Mouse (Mus musculus) embryonic facial prominence, embryonic 13.5 days (tissue): Measurements from ENCODE around the gene Tesk1. TPM values are rescaled to one million over a fixed set of nuclear protein-coding genes. Genes with fewer than 3 reads are reported as not detected.

Experiments used
- ATAC-seq: fragments of 200-750 bp; cut with Nextera tagmentation; 2 replicates; pipeline ENCODE4 v1.8.0; 2017; ENCODE audit warnings: low read depth; ENCODE audit not compliant: insufficient number of reproducible peaks, insufficient read depth, low FRiP score, low TSS enrichment
- H3K27ac ChIP-seq: fragments of 300-500 bp; sonication (generic); 2 replicates; pipeline ENCODE4 v1.5.1; 2015; ENCODE audit warnings: moderate library complexity, mild to moderate bottlenecking, inconsistent platforms
- H3K27me3 ChIP-seq: fragments of 300-500 bp; sonication (generic); 2 replicates; pipeline ENCODE4 v1.6.1; 2015; ENCODE audit warnings: mild to moderate bottlenecking, inconsistent platforms
- H3K36me3 ChIP-seq: fragments of 300-500 bp; sonication (generic); 2 replicates; pipeline ENCODE4 v1.6.1; 2015; ENCODE audit warnings: mild to moderate bottlenecking, inconsistent platforms
- H3K4me1 ChIP-seq: fragments of 300-500 bp; sonication (generic); 2 replicates; pipeline ENCODE4 v1.6.1; 2015; ENCODE audit warnings: inconsistent platforms
- H3K4me2 ChIP-seq: fragments of 300-500 bp; sonication (generic); 2 replicates; pipeline ENCODE4 v1.6.1; 2015; ENCODE audit warnings: moderate library complexity, mild to moderate bottlenecking, inconsistent platforms
- H3K4me3 ChIP-seq: fragments of 300-500 bp; sonication (generic); 2 replicates; pipeline ENCODE4 v1.5.1; 2015; ENCODE audit warnings: mild to moderate bottlenecking, inconsistent platforms
- H3K9ac ChIP-seq: fragments of 300-500 bp; sonication (generic); 2 replicates; pipeline ENCODE4 v1.6.1; 2015; ENCODE audit warnings: mild to moderate bottlenecking, inconsistent platforms
- H3K9me3 ChIP-seq: fragments of 300-500 bp; sonication (generic); 2 replicates; pipeline ENCODE4 v1.6.1; 2016; ENCODE audit warnings: inconsistent platforms
- WGBS: fragments of 180-500 bp; shearing (Covaris S2); methylation state at CpG from one replicate; pipeline ENCODE4 v1.1.7; 2015; ENCODE audit warnings: mixed read lengths; 5-methylcytosine and 5-hydroxymethylcytosine counted together
- polyA plus RNA-seq: library from polyadenylated mRNA; unstranded; fragments of >200 nt; fragmentation: Nextera tagmentation; extraction: Ambion mirVana; gene quantifications from 2 replicates; pipeline ENCODE4 v1.2.1, GENCODE M21; 2015

Tesk1 gene
- polyA plus RNA-seq, 1 experiment from 2014 or later, result 7.0 TPM

DNA sequence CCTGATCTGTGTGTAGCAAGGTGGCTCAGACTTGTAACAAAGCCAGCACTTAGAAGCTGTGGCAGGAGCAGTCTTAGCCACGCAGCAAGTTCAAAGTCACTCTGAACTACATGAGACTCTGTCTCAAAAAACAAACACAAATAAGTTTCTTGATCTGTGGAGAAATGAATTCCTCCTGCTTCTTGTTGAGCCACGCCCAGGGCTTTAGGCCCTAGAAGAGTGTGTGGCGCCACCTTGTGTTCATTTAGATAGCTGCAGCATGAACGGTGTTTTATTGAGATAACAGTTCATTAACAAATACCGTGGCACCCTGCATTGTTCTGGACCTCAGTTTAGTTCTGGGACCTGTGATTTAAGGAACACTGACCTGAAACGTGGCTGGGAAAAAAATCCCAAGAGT lies 21.4 kb upstream of the Tesk1 start:
- no peak overlapping the region for H3K4me2 ChIP-seq
- peaks cover 71% of the 10 kb centered on the region for H3K36me3 ChIP-seq
- H3K4me3 ChIP-seq, result no peak overlapping the region
- no peak for ATAC-seq
- no peaks in the 10 kb centered on the region for H3K9me3 ChIP-seq
- H3K9ac ChIP-seq, result 0 out of 2 replicates have a peak overlapping the region, but pooled peaks have one; percentile 16
- peaks cover 19% of the 10 kb centered on the region for H3K27me3 ChIP-seq
- 5% methylated on average over 6 of the region's 6 CpGs for WGBS
- H3K27ac ChIP-seq, result peak overlapping the region; percentile 64; the same call in 1 of the 2 replicates
- H3K4me1 ChIP-seq, result peaks cover 15% of the 10 kb centered on the region

DNA sequence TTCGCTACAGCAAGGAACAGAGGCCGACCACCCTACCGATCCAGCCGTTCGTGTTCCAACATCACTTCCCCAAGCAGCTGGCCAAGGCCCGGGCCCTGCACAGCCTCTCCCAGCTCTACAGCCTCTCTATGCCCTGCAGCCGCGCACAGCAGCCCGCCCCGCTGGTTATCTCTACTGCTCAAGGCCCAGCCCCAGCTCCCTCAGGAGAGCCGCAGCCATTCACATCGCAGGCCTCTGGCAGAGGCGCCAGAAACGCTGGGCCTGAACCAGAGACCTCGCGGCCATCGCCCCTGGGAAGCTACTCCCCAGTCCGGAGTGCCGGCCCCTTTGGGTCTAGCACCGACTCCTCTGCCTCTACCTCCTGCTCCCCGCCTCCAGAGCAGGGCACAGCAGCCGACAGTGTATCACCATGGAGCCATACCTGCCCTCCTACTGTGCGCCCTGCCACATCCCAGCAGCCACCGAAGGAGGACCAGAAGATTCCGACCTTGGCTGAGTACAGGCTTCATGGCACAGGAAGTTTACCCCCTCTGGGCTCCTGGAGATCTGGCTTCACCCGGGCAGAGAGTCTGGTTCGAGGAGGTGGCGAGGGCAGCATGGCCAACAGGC lies 20.0 kb upstream of the Tesk1 start:
- Histone ChIP-seq H3K36me3 (peaks cover 71% of the 10 kb centered on the region), H3K27ac (no peak overlapping the region), H3K27me3 (peaks cover 34% of the 10 kb centered on the region), H3K4me3 (no peak overlapping the region), H3K4me1 (peaks cover 29% of the 10 kb centered on the region), H3K9me3 (no peaks in the 10 kb centered on the region), H3K9ac (no peak overlapping the region), H3K4me2 (no peak overlapping the region)
- no peak for ATAC-seq
- WGBS, result 75% methylated on average over 28 of the region's 28 CpGs

DNA sequence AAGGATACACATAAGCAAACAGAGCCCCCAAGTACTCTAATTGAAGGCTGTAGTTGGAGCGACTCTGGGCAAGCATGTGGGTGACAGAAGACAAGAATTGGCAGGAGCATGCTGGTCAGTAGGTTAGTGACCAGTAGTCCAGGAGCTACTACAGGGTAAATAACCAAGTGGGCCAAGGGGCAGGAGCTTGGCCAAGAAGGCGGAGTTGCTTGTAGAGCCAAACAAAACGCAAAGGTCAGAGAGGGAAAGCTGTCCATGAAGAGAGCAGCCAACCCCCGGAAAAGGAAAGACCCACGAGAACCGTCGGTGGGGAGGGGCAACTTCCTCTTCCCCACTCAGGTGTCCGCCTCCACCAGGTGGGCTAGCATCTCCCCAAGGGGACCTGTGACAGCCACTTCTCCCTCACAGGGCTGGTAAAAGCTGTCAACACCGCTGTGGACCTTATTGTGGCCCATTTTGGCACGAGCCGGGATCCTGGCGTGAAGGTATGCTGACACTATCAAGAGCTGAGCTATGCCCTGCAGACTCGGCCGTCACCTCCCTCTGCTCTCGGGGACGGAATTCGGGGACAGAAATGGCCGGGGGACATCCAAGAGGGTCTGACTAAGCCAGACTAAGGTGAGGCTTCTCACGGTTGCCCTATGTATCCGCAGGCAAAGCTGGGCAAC lies 18.3 kb upstream of the Tesk1 start:
- WGBS, result 87% methylated on average over 20 of the region's 20 CpGs
- no peak overlapping the region for H3K9ac ChIP-seq
- H3K36me3 ChIP-seq, result peaks cover 59% of the 10 kb centered on the region
- peaks cover 40% of the 10 kb centered on the region for H3K4me1 ChIP-seq
- no peak for ATAC-seq
- H3K9me3 ChIP-seq, result no peaks in the 10 kb centered on the region
- no peak overlapping the region for H3K27ac ChIP-seq
- no peak overlapping the region for H3K4me2 ChIP-seq
- no peak overlapping the region for H3K4me3 ChIP-seq
- H3K27me3 ChIP-seq, result peaks cover 50% of the 10 kb centered on the region

DNA sequence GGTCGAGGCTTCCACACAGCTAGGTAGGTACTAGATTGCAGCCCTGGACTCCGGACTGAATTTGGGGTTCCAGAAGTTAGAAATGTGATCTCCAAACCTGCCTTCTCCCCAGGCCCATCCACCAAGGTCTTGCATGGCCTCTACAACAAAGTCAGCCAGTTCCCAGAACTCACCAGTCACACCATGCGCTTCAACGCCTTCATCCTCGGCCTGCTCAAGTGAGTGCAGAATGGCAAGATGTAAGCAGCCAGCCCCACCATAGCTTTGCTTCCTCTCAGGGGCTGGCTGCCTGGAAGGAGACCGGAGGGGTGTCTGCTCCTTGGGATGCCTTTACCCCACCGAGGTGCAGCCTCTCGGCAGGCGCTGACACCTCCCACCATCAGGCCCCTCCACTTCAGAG lies 17.7 kb upstream of the Tesk1 start:
- ATAC-seq, result no peak
- no peak overlapping the region for H3K4me3 ChIP-seq
- peaks cover 44% of the 10 kb centered on the region for H3K4me1 ChIP-seq
- H3K9me3 ChIP-seq, result no peaks in the 10 kb centered on the region
- WGBS, result 86% methylated on average over 9 of the region's 9 CpGs
- H3K27ac ChIP-seq, result no peak overlapping the region
- H3K36me3 ChIP-seq, result peaks cover 59% of the 10 kb centered on the region
- peaks cover 57% of the 10 kb centered on the region for H3K27me3 ChIP-seq
- H3K9ac ChIP-seq, result no peak overlapping the region
- H3K4me2 ChIP-seq, result no peak overlapping the region

DNA sequence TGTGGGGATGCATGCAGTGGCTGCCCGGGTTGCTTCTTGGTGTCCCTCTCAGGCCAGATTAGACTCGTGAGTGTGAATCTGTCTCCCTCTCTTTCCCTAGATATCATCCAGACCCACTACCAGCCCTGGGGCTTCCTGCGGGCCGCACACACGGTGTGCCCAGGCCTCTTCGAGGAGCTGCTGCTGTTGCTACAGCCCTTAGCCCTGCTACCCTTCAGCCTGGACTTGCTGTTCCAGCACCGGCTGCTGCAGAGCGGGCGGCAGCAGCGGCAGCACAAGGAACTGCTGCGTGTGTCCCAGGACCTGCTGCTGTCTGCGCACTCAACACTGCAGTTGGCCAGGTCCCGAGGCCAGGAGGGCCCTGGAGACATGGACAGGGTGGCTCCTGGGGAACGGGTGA lies 16.5 kb upstream of the Tesk1 start:
- peaks cover 36% of the 10 kb centered on the region for H3K4me1 ChIP-seq
- peaks cover 61% of the 10 kb centered on the region for H3K27me3 ChIP-seq
- no peak for ATAC-seq
- H3K36me3 ChIP-seq, result peaks cover 59% of the 10 kb centered on the region
- WGBS, result 30% methylated on average over 14 of the region's 14 CpGs
- peak overlapping the region; percentile 36 for H3K4me2 ChIP-seq
- H3K4me3 ChIP-seq, result 0 out of 2 replicates have a peak overlapping the region, but pooled peaks have one; percentile 9
- no peaks in the 10 kb centered on the region for H3K9me3 ChIP-seq
- no peak overlapping the region for H3K27ac ChIP-seq
- H3K9ac ChIP-seq, result peak overlapping the region; percentile 63

DNA sequence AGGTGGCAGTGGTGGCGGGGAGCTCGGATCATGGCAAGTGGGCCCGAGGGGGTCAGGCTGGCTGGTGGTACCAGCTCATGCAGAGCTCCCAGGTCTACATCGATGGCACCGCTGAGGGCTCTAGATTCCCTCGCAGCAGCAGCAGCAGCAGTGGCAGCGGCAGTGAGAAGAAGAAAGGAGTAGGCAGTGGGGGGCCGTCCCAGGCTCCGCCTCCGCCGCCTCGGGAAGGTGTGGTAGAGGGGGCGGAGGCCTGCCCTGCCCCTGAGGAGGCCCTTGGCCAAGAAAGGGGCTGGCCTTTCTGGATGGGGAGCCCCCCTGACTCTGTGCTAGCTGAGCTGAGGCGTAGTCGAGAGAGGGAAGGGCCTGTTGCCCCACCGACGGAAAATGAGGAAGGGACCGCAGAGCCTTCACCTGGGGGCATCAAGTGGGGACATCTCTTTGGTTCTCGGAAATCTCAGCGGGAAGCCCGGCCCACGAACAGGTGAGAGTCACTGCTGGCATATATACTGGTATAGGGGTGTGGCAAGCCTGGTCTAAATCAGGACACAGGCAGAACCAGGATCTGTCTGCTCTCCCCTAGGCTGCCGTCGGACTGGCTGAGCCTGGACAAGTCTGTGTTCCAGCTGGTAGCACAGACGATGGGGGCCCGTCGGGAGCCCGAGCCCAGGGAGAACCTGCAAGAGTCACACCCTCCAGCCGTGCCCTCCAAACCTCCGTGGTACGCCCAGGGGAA lies 15.9 kb upstream of the Tesk1 start:
- Histone ChIP-seq H3K36me3 (peaks cover 59% of the 10 kb centered on the region), H3K27ac (no peak overlapping the region), H3K9me3 (no peaks in the 10 kb centered on the region), H3K4me1 (peaks cover 35% of the 10 kb centered on the region), H3K9ac (peak overlapping the region; percentile 63), H3K27me3 (peaks cover 63% of the 10 kb centered on the region), H3K4me2 (peak overlapping the region; percentile 36), H3K4me3 (peak overlapping the region; percentile 9; the same call in 1 of the 2 replicates)
- no peak for ATAC-seq
- 25% methylated on average over 31 of the region's 31 CpGs for WGBS

DNA sequence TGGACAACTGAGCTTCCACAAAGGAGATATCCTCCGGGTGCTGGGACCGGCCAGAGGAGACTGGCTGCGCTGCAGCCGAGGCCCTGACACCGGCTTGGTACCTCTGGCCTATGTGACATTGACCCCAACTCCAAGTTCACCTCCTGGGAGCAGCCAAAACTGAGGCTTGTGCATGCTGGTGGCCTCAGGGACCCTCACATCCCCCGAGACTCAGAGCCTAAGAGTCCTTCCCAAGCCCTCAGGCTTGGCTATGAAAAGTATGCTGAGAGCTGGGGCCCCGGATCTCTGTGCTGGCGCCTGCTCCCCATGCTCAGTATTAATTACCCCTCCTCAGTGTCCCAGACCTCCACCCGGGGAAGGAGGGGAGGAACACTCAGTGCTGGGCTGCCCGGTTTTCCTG lies 15.3 kb upstream of the Tesk1 start:
- Histone ChIP-seq H3K27ac (no peak overlapping the region), H3K27me3 (peaks cover 63% of the 10 kb centered on the region), H3K4me1 (peaks cover 35% of the 10 kb centered on the region), H3K36me3 (peaks cover 53% of the 10 kb centered on the region), H3K9ac (no peak overlapping the region), H3K4me2 (no peak overlapping the region), H3K9me3 (no peaks in the 10 kb centered on the region), H3K4me3 (no peak overlapping the region)
- 51% methylated on average over 10 of the region's 10 CpGs for WGBS
- ATAC-seq, result no peak

DNA sequence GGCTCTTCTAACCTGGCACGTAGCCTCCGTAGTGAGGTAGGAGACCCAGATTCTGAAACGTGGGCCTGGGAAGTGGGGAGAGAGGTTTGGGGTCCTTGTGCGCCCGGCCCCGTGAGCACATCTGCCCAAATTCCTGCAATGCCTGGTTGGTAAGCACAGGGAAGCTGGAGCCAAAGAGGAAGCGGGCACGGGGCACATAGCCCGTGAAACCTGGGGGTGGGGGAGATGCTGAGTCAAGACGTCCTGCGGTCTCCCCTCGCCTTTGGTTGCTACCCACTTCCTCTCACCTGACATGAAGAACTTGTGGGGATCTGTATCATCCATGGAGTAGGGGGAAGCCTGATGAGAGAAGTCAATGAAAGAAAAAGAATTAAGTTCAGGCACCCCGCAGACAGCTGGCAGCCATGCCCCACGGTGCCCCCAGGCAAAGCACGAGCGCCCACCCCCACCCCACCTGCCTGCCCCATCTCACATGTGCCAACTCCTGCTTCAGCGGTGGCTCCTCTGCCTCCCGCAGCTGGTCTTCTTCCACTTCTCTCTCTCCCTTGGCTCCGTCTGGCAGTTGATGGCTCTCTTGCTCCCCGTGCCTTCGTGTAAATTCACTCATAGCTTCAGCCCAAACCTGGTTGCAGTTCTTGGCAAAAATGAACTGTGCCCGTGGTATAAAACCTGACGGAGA lies 14.1 kb upstream of the Tesk1 start:
- no peaks in the 10 kb centered on the region for H3K9me3 ChIP-seq
- 25% methylated on average over 23 of the region's 23 CpGs for WGBS
- H3K4me2 ChIP-seq, result peak overlapping the region; percentile 25; the same call in 1 of the 2 replicates
- peak overlapping the region; percentile 41; the same call in 1 of the 2 replicates for H3K9ac ChIP-seq
- H3K27me3 ChIP-seq, result peaks cover 63% of the 10 kb centered on the region
- H3K27ac ChIP-seq, result no peak overlapping the region
- peaks cover 41% of the 10 kb centered on the region for H3K36me3 ChIP-seq
- ATAC-seq, result no peak
- peaks cover 35% of the 10 kb centered on the region for H3K4me1 ChIP-seq
- H3K4me3 ChIP-seq, result peak overlapping the region; percentile 12

DNA sequence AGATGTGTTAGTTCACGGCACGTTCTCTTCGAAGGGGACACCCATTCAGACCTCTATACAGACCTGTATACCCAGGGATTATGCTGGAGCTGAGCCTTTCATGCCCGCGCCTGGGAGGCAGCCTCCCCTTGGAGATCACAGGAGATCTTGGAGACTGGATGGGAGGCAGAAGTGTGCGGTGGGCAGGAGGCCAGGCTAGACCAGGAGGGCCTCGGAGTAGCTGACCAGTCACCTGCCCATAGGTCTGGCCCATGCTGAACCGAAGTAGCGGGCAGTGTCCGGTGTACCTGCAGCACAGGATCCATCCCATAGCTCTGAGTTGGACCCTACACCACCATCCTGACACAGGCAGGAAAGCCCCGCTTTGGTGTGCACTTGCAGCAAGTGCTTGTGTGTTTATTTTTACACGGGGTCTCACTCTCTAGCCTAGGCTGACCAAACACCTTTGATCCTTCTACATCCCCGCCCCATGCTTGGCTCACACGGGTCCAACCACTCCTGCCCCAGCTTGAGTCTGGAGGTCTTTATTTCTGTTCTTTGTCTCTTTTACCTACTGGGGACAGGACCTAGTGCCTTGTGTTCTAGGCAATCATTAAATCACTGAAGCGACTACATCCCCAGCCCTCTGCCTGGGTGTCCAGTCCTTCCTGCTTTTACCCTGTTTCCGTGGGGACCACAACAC lies 13.4 kb upstream of the Tesk1 start:
- Histone ChIP-seq H3K4me1 (peaks cover 35% of the 10 kb centered on the region), H3K27me3 (peaks cover 63% of the 10 kb centered on the region), H3K9me3 (no peaks in the 10 kb centered on the region), H3K27ac (no peak overlapping the region), H3K36me3 (peaks cover 34% of the 10 kb centered on the region), H3K4me3 (no peak overlapping the region), H3K4me2 (no peak overlapping the region), H3K9ac (no peak overlapping the region)
- 32% methylated on average over 16 of the region's 16 CpGs for WGBS
- ATAC-seq, result no peak

DNA sequence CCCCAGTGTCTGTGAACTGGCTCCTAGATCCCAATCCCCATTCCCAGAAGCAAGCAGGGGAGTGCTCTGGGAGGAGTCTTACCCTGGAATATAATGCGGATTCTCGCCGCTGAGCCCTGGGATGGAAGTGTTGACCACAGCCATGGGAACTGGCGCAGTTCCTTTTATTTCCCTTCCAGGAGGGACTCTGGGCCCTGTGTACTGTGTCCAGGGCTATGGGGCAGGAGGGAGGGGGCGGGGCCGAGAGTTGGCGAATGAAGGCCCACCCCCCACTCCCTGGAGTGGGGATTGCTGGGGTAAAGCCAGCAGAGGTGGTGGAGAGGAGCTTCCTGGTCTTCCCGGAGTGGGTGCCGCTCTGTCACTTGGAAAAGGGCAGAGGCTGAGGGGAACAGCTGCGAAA lies 12.8 kb upstream of the Tesk1 start, which contains the start of gene Fam166b:
Gene Fam166b (minus strand): TSS at position 189 of the 400 bp plus-strand sequence.
- Histone ChIP-seq H3K4me3 (no peak within 1 kb of the TSS), H3K9me3 (no peaks in the 10 kb centered on the region), H3K4me2 (peak within 1 kb of the TSS; percentile 24; the same call in 1 of the 2 replicates), H3K27ac (no peak within 1 kb of the TSS), H3K27me3 (peaks cover 58% of the 10 kb centered on the region), H3K9ac (no peak within 1 kb of the TSS), H3K36me3 (peaks cover 28% of the 10 kb centered on the region), H3K4me1 (peaks cover 35% of the 10 kb centered on the region)
- 7% methylated on average over 10 of the region's 10 CpGs for WGBS
- ATAC-seq, result no peak

DNA sequence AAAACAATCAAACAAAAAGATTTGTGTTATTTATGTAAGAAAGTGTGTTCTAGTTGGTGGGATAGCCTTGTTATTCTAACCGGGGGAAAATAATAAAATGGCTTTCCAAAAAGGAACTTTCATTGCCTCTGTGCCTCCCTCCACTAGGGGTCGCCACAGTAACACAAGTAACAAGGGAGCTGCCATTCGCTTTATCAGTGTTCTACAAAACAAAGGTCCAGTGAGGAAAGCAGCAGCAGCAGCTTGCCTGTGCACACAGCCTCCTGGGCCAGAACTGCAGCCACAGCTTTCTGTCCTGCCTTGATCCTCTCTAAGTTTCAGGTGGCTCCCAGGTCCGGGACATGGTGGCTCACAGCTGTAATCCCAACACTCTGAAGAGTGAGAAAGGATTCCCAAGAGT lies 10.0 kb upstream of the Tesk1 start:
- H3K27me3 ChIP-seq, result peaks cover 30% of the 10 kb centered on the region
- no peaks in the 10 kb centered on the region for H3K9me3 ChIP-seq
- no peak for ATAC-seq
- H3K4me2 ChIP-seq, result no peak overlapping the region
- H3K4me1 ChIP-seq, result peaks cover 16% of the 10 kb centered on the region
- H3K9ac ChIP-seq, result no peak overlapping the region
- H3K4me3 ChIP-seq, result no peak overlapping the region
- WGBS, result 4% methylated on average over 4 of the region's 4 CpGs
- H3K27ac ChIP-seq, result no peak overlapping the region
- H3K36me3 ChIP-seq, result peaks cover under 1% of the 10 kb centered on the region; the same call in 1 of the 2 replicates
